Mouse (Mus musculus) heart, embryonic 12.5 days (tissue): ENCODE data around the gene Bcr. TPM values are rescaled to one million over a fixed set of nuclear protein-coding genes. Genes with fewer than 3 reads are reported as not detected.

Experiments
- ATAC-seq: fragments of 200-750 bp; cut with Nextera tagmentation; 2 replicates; pipeline ENCODE4 v1.8.0; 2017; ENCODE audit warnings: moderate TSS enrichment, moderate library complexity; ENCODE audit not compliant: insufficient number of reproducible peaks, low FRiP score
- H3K27ac ChIP-seq: fragments of 300-500 bp; sonication (generic); 2 replicates; pipeline ENCODE4 v1.5.1; 2016; ENCODE audit warnings: mild to moderate bottlenecking, moderate library complexity; ENCODE audit not compliant: poor library complexity, severe bottlenecking
- H3K27me3 ChIP-seq: fragments of 300-500 bp; sonication (generic); replicated peaks from 2 replicates; pipeline ENCODE4 v1.6.1; 2016; ENCODE audit warnings: mild to moderate bottlenecking, moderate library complexity
- H3K36me3 ChIP-seq: fragments of 300-500 bp; sonication (generic); 2 replicates; pipeline ENCODE4 v1.6.1; 2016; ENCODE audit warnings: mild to moderate bottlenecking, moderate library complexity
- H3K4me1 ChIP-seq: fragments of 300-500 bp; sonication (generic); replicated peaks from 2 replicates; pipeline ENCODE4 v1.6.1; 2016; ENCODE audit warnings: mild to moderate bottlenecking
- H3K4me2 ChIP-seq: fragments of 300-500 bp; sonication (generic); 2 replicates; pipeline ENCODE4 v1.6.1; 2016; ENCODE audit warnings: mild to moderate bottlenecking, moderate library complexity
- H3K4me3 ChIP-seq: fragments of 300-500 bp; sonication (generic); 2 replicates; pipeline ENCODE4 v1.5.1; 2016; ENCODE audit warnings: mild to moderate bottlenecking
- H3K9ac ChIP-seq: fragments of 300-500 bp; sonication (generic); 2 replicates; pipeline ENCODE4 v1.6.1; 2016; ENCODE audit warnings: mild to moderate bottlenecking, moderate library complexity
- H3K9me3 ChIP-seq: fragments of 300-500 bp; sonication (generic); replicated peaks from 2 replicates; pipeline ENCODE4 v1.6.1; 2016; ENCODE audit warnings: mild to moderate bottlenecking, moderate library complexity
- WGBS: fragments of 180-500 bp; shearing (Covaris S2); methylation state at CpG from one replicate; pipeline ENCODE4 v1.1.7; 2016; 5-methylcytosine and 5-hydroxymethylcytosine counted together
- polyA plus RNA-seq: library from polyadenylated mRNA; unstranded; fragments of >200 nt; fragmentation: Nextera tagmentation; extraction: Ambion mirVana; gene quantifications from 2 replicates; pipeline ENCODE4 v1.2.1, GENCODE M21; 2016

Gene Bcr
- polyA plus RNA-seq, 1 experiment from 2014 or later: 21.9 TPM

- 64% methylated on average over 3 of the region's 3 CpGs for WGBS
Observed at GRCm38 (mm10) chr10:75112405-75112804, 52.0 kb downstream of the Bcr start.

GRCm38 (mm10) chr10:75113620-75114019, 53.2 kb downstream of the Bcr start:
- no peak for ATAC-seq
- no peak overlapping the region for H3K4me3 ChIP-seq
- no peak overlapping the region for H3K4me2 ChIP-seq
- no peak overlapping the region for H3K9ac ChIP-seq
- no peaks in the 10 kb centered on the region for H3K36me3 ChIP-seq
- H3K27me3 ChIP-seq: no peaks in the 10 kb centered on the region
- H3K4me1 ChIP-seq: peaks cover 53% of the 10 kb centered on the region
- H3K9me3 ChIP-seq: no peaks in the 10 kb centered on the region
- 87% methylated on average over 9 of the region's 9 CpGs for WGBS
- no peak overlapping the region for H3K27ac ChIP-seq

More at GRCm38 (mm10) chr10:75112405-75112804, 52.0 kb downstream of the Bcr start:
- H3K27me3 ChIP-seq: no peaks in the 10 kb centered on the region
- peaks cover 45% of the 10 kb centered on the region for H3K4me1 ChIP-seq
- H3K9me3 ChIP-seq: no peaks in the 10 kb centered on the region
- H3K4me3 ChIP-seq: no peak overlapping the region
- H3K4me2 ChIP-seq: no peak overlapping the region
- no peak overlapping the region for H3K27ac ChIP-seq
- ATAC-seq: no peak
- no peaks in the 10 kb centered on the region for H3K36me3 ChIP-seq
- H3K9ac ChIP-seq: no peak overlapping the region

GRCm38 (mm10) chr10:75115240-75115639, 54.8 kb downstream of the Bcr start:
- no peak for ATAC-seq
- no peak overlapping the region for H3K4me3 ChIP-seq
- 67% methylated on average over 5 of the region's 5 CpGs for WGBS
- peaks cover 61% of the 10 kb centered on the region for H3K4me1 ChIP-seq
- no peaks in the 10 kb centered on the region for H3K27me3 ChIP-seq
- no peaks in the 10 kb centered on the region for H3K36me3 ChIP-seq
- H3K9me3 ChIP-seq: no peaks in the 10 kb centered on the region
- H3K4me2 ChIP-seq: no peak overlapping the region
- no peak overlapping the region for H3K9ac ChIP-seq
- H3K27ac ChIP-seq: no peak overlapping the region

GRCm38 (mm10) chr10:75116842-75117457, 56.6 kb downstream of the Bcr start:
- no peaks in the 10 kb centered on the region for H3K9me3 ChIP-seq
- no peak overlapping the region for H3K9ac ChIP-seq
- H3K27ac ChIP-seq: no peak overlapping the region
- H3K27me3 ChIP-seq: no peaks in the 10 kb centered on the region
- no peaks in the 10 kb centered on the region for H3K36me3 ChIP-seq
- WGBS: 48% methylated on average over 7 of the region's 7 CpGs
- no peak overlapping the region for H3K4me2 ChIP-seq
- H3K4me1 ChIP-seq: peaks cover 66% of the 10 kb centered on the region
- no peak for ATAC-seq
- H3K4me3 ChIP-seq: no peak overlapping the region

- peaks cover 67% of the 10 kb centered on the region for H3K4me1 ChIP-seq
- H3K9ac ChIP-seq: no peak overlapping the region
- ATAC-seq: no peak
- no peak overlapping the region for H3K27ac ChIP-seq
- H3K4me2 ChIP-seq: no peak overlapping the region
- H3K36me3 ChIP-seq: no peaks in the 10 kb centered on the region
- no peak overlapping the region for H3K4me3 ChIP-seq
- H3K27me3 ChIP-seq: no peaks in the 10 kb centered on the region
- no peaks in the 10 kb centered on the region for H3K9me3 ChIP-seq
- WGBS: 82% methylated on average over 6 of the region's 6 CpGs
Observed at GRCm38 (mm10) chr10:75118444-75118843, 58.1 kb downstream of the Bcr start.

- H3K27ac ChIP-seq: no peak overlapping the region
- no peak overlapping the region for H3K4me2 ChIP-seq
- no peak overlapping the region for H3K4me3 ChIP-seq
- peaks cover 67% of the 10 kb centered on the region for H3K4me1 ChIP-seq
- no peaks in the 10 kb centered on the region for H3K9me3 ChIP-seq
- H3K27me3 ChIP-seq: no peaks in the 10 kb centered on the region
- H3K36me3 ChIP-seq: no peaks in the 10 kb centered on the region
- WGBS: 66% methylated on average over 3 of the region's 3 CpGs
- no peak overlapping the region for H3K9ac ChIP-seq
- 0 out of 2 replicates have a peak, but pooled peaks have one; percentile 9 for ATAC-seq
Observed at GRCm38 (mm10) chr10:75119396-75119795, 59.0 kb downstream of the Bcr start.

- H3K4me2 ChIP-seq: no peak overlapping the region
- no peak overlapping the region for H3K27ac ChIP-seq
- H3K9me3 ChIP-seq: no peaks in the 10 kb centered on the region
- peaks cover 63% of the 10 kb centered on the region for H3K4me1 ChIP-seq
- H3K36me3 ChIP-seq: peaks cover 4% of the 10 kb centered on the region
- H3K4me3 ChIP-seq: no peak overlapping the region
- no peaks in the 10 kb centered on the region for H3K27me3 ChIP-seq
- no peak overlapping the region for H3K9ac ChIP-seq
- WGBS: 85% methylated on average over 5 of the region's 5 CpGs
- no peak for ATAC-seq
Observed at GRCm38 (mm10) chr10:75120176-75120575, 59.8 kb downstream of the Bcr start.

GRCm38 (mm10) chr10:75121028-75121427, 60.6 kb downstream of the Bcr start:
- H3K9me3 ChIP-seq: no peaks in the 10 kb centered on the region
- no peak overlapping the region; the same call in 1 of the 2 replicates for H3K27ac ChIP-seq
- H3K4me2 ChIP-seq: no peak overlapping the region
- no peak overlapping the region for H3K9ac ChIP-seq
- H3K4me3 ChIP-seq: no peak overlapping the region
- H3K36me3 ChIP-seq: peaks cover 12% of the 10 kb centered on the region
- WGBS: 43% methylated on average over 5 of the region's 5 CpGs
- H3K4me1 ChIP-seq: peaks cover 55% of the 10 kb centered on the region
- no peaks in the 10 kb centered on the region for H3K27me3 ChIP-seq
- peak; percentile 34; the same call in 1 of the 2 replicates for ATAC-seq

GRCm38 (mm10) chr10:75125577-75125976, 65.2 kb downstream of the Bcr start:
- H3K9ac ChIP-seq: no peak overlapping the region
- H3K4me2 ChIP-seq: no peak overlapping the region
- no peak overlapping the region for H3K4me3 ChIP-seq
- peaks cover 21% of the 10 kb centered on the region for H3K4me1 ChIP-seq
- no peak overlapping the region for H3K27ac ChIP-seq
- no peaks in the 10 kb centered on the region for H3K27me3 ChIP-seq
- peaks cover 18% of the 10 kb centered on the region for H3K36me3 ChIP-seq
- 59% methylated on average over 4 of the region's 4 CpGs for WGBS
- ATAC-seq: no peak
- no peaks in the 10 kb centered on the region for H3K9me3 ChIP-seq

- Histone ChIP-seq H3K4me2 (no peak overlapping the region), H3K27me3 (no peaks in the 10 kb centered on the region), H3K9me3 (no peaks in the 10 kb centered on the region; the same call in none of the 2 replicates), H3K4me1 (peaks cover 3% of the 10 kb centered on the region; the same call in 1 of the 2 replicates), H3K36me3 (peaks cover 47% of the 10 kb centered on the region), H3K27ac (no peak overlapping the region), H3K9ac (no peak overlapping the region), H3K4me3 (no peak overlapping the region)
- 74% methylated on average over 7 of the region's 7 CpGs for WGBS
- ATAC-seq: no peak
Observed at GRCm38 (mm10) chr10:75129283-75129710, 68.9 kb downstream of the Bcr start.

- Histone ChIP-seq H3K9ac (no peak overlapping the region), H3K27me3 (no peaks in the 10 kb centered on the region), H3K4me3 (no peak overlapping the region), H3K4me2 (no peak overlapping the region), H3K9me3 (no peaks in the 10 kb centered on the region; the same call in none of the 2 replicates), H3K4me1 (peaks cover 3% of the 10 kb centered on the region; the same call in 1 of the 2 replicates), H3K27ac (no peak overlapping the region), H3K36me3 (peaks cover 51% of the 10 kb centered on the region)
- 70% methylated on average over 4 of the region's 4 CpGs for WGBS
- ATAC-seq: 0 out of 2 replicates have a peak, but pooled peaks have one; percentile 16
Observed at GRCm38 (mm10) chr10:75130372-75131046, 70.1 kb downstream of the Bcr start.
